25 mouse cellular contexts compared by ENCODE assay signal in the genomic region with DNA sequence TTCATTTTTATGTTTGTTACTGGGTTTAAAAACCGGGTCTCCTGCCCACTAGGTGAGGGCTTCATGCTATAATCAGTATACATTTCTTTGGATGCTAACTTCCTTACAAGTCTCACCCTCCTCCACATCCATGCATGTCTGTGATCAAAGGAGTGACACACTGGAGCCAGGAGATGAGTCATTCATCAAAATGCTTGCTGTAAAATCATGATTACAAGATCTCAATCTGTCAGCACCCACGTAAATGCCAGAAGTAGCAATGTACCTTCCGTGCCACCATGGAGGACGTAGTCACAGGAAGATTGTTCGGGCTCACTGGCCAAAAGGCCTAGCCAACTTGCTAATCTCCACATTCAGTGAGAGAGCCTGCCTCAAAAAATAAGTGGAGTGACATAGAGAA.
DNase-seq lines count a peak whose midpoint lies in the region; ATAC-seq and TF ChIP-seq lines count a peak whose summit lies in the region.
"Had no signal": no experiment of that assay in that cellular context is flagged by ENCODE, and none has a peak within 500 bp of the region (broad histone marks: within the 10 kb centered on the region; RNA-seq: fewer than 3 reads in every experiment).

No protein-coding gene starts in this region.

- intact Hi-C loops in left cerebral cortex, postnatal 4 days (cut with DNase I), result no loop called here

- ATAC-seq in forebrain, embryonic 14.5 days, result no peak
- ATAC-seq: CD4-positive, CD25-positive, alpha-beta regulatory T cell, adult 4 months; forebrain, postnatal 0 days; hindbrain, embryonic 16.5 days; intestine, embryonic 15.5 days; Patski had no signal

- H3K9me3 ChIP-seq in forebrain, embryonic 14.5 days (replicated peaks; ENCODE audit: control insufficient read depth, low read length), result no peaks in the 10 kb centered on the region
- H3K9me3 ChIP-seq: forebrain, embryonic 10.5 days; intestine, embryonic 15.5 days; limb, embryonic 15.5 days; liver, embryonic 15.5 days had no signal

- no peak for TF ChIP-seq POLR2A in thymus, adult 2 months (IDR thresholded peaks at IDR 0.05; ENCODE audit: control insufficient read depth, extremely low read depth, insufficient read depth, low read length, poor library complexity)

- H3K27me3 ChIP-seq in forebrain, embryonic 14.5 days (replicated peaks; ENCODE audit: control insufficient read depth, insufficient read depth, low read length), result no peaks in the 10 kb centered on the region
- no peaks in the 10 kb centered on the region for H3K27me3 ChIP-seq in thymus, adult 2 months (ENCODE audit: control insufficient read depth, insufficient read depth, low read length)
- H3K27me3 ChIP-seq: intestine, embryonic 15.5 days; limb, embryonic 15.5 days; liver, embryonic 15.5 days; Patski had no signal

- H3K4me2 ChIP-seq in forebrain, embryonic 14.5 days (ENCODE audit: low read length), result no peak overlapping the region
- H3K4me2 ChIP-seq: heart, embryonic 11.5 days; intestine, embryonic 15.5 days; limb, embryonic 15.5 days; liver, embryonic 15.5 days had no signal

- WGBS in forebrain, embryonic 14.5 days, result 82% methylated on average over 5 of the region's 5 CpGs
- WGBS in thymus, adult 2 months, result 85% methylated on average over 5 of the region's 5 CpGs

- no peak overlapping the region for H3K27ac ChIP-seq in forebrain, embryonic 14.5 days (ENCODE audit: low read depth, low read length)
- H3K27ac ChIP-seq in thymus, adult 2 months (ENCODE audit: control insufficient read depth, insufficient read depth, low read length), result no peak overlapping the region
- H3K27ac ChIP-seq: forebrain, embryonic 10.5 days; intestine, embryonic 15.5 days; limb, embryonic 15.5 days; liver, embryonic 15.5 days had no signal

- H3K9ac ChIP-seq in forebrain, embryonic 14.5 days (ENCODE audit: low read length), result no peak overlapping the region
- H3K9ac ChIP-seq: forebrain, postnatal 0 days; intestine, embryonic 15.5 days; limb, embryonic 15.5 days; liver, embryonic 15.5 days had no signal

- TF ChIP-seq CTCF in thymus, adult 2 months (IDR thresholded peaks at IDR 0.05; ENCODE audit: borderline replicate concordance, control insufficient read depth, extremely low read depth, insufficient read depth, low read length, poor library complexity), result no peak

- H3K4me1 ChIP-seq in forebrain, embryonic 14.5 days (ENCODE audit: control insufficient read depth, insufficient read depth, low read length), result no peaks in the 10 kb centered on the region
- no peaks in the 10 kb centered on the region for H3K4me1 ChIP-seq in thymus, adult 2 months (replicated peaks; ENCODE audit: control insufficient read depth, insufficient read depth, low read length)
- H3K4me1 ChIP-seq: intestine, embryonic 15.5 days; limb, embryonic 15.5 days; liver, embryonic 15.5 days had no signal

- H3K36me3 ChIP-seq in forebrain, embryonic 14.5 days (ENCODE audit: control insufficient read depth, insufficient read depth, low read length), result no peaks in the 10 kb centered on the region
- no peaks in the 10 kb centered on the region for H3K36me3 ChIP-seq in thymus, adult 2 months (ENCODE audit: control insufficient read depth, insufficient read depth, low read length)
- H3K36me3 ChIP-seq: forebrain, embryonic 10.5 days; intestine, embryonic 15.5 days; limb, embryonic 15.5 days; liver, embryonic 15.5 days had no signal

- no peak overlapping the region for H3K4me3 ChIP-seq in forebrain, embryonic 14.5 days (ENCODE audit: low read depth, low read length)
- H3K4me3 ChIP-seq in thymus, adult 2 months (ENCODE audit: control insufficient read depth, insufficient read depth, low read length), result no peak overlapping the region
- H3K4me3 ChIP-seq: forebrain, embryonic 10.5 days; intestine, embryonic 15.5 days; limb, embryonic 15.5 days; liver, embryonic 15.5 days had no signal

- peak; percentile 28 to 67 for DNase-seq in frontal cortex, adult 2 months (ENCODE audit: extremely low spot score in 1 of 2, low spot score in 1 of 2)
- no peak for DNase-seq in frontal cortex, postnatal 25 days (ENCODE audit: low spot score in 2 of 2)
- peak; percentile 34 to 39 for DNase-seq in left cerebral cortex, adult 9 months (ENCODE audit: low spot score in 2 of 2)
- DNase-seq in left cerebral cortex, postnatal 4 days, result no peak
- peak; percentile 17 to 37 for DNase-seq in layer of hippocampus, adult 8-10 months (ENCODE audit: low spot score in 2 of 2)
- DNase-seq in telencephalon, adult 2 months (ENCODE audit: low read depth, low spot score), result peak; percentile 64
- no peak for DNase-seq in forebrain, embryonic 14.5 days (ENCODE audit: low spot score)
- DNase-seq in thymus, adult 2 months, result no peak
- DNase-seq: cerebellum, adult 11-12 months; cerebellum, postnatal 14 days; forebrain, postnatal 0 days; gastrocnemius, postnatal 14 days; heart, adult 11 months; kidney, adult 8-10 months; kidney, postnatal 36 days; lung, postnatal 4 days; midbrain, embryonic 14.5 days had no signal

Comparison
In these comparisons a context has a peak if more than half of its experiments do, and no peak if none do; other contexts are left out.
1. DNase-seq: peak in frontal cortex, adult 2 months (2 of 2), left cerebral cortex, adult 9 months (2 of 2), layer of hippocampus, adult 8-10 months (2 of 2) and telencephalon, adult 2 months (single experiment); none in frontal cortex, postnatal 25 days (0 of 2), left cerebral cortex, postnatal 4 days (single experiment), forebrain, embryonic 14.5 days (single experiment) and thymus, adult 2 months (single experiment).